Mouse (Mus musculus): ENCODE results near the gene Olfr1420.
"Not testable (repeated sequence)": the region's sequence is repeated elsewhere in the genome, so short reads cannot be mapped to it uniquely, and the experiment has no call there.

The Olfr1420 gene

GRCm38 (mm10) chr19:11886265-11886664 is at the start of gene Olfr1420:
Olfr1420 (plus strand) TSS chr19:11886565.
- no peak for DNase-seq (ENCODE audit: low spot score in 2 of 2)

- DNase-seq (ENCODE audit: low spot score in 2 of 2) = no peak
Measured at GRCm38 (mm10) chr19:11839119-11839518, 47.2 kb upstream of the Olfr1420 start, which contains the start of gene Olfr1417. Olfr1417 (minus strand) TSS chr19:11839219.

GRCm38 (mm10) chr19:11846333-11846732 is 40.0 kb upstream of the Olfr1420 start:
- no peak for DNase-seq (ENCODE audit: low spot score in 2 of 2)

GRCm38 (mm10) chr19:11852652-11853051 is 33.7 kb upstream of the Olfr1420 start:
- DNase-seq (ENCODE audit: low spot score in 2 of 2) = no peak

- DNase-seq (ENCODE audit: low spot score in 2 of 2) = no peak
Measured at GRCm38 (mm10) chr19:11854821-11855220, 31.5 kb upstream of the Olfr1420 start.

- DNase-seq (ENCODE audit: low spot score in 2 of 2) = no peak
Measured at GRCm38 (mm10) chr19:11856506-11856905, 29.9 kb upstream of the Olfr1420 start.

- no peak for DNase-seq (ENCODE audit: low spot score in 2 of 2)
Measured at GRCm38 (mm10) chr19:11860966-11861365, 25.4 kb upstream of the Olfr1420 start, which contains the start of gene Olfr1418. Olfr1418 (minus strand) TSS chr19:11861066.

- no peak for DNase-seq (ENCODE audit: low spot score in 2 of 2)
Measured at GRCm38 (mm10) chr19:11867837-11868236, 18.5 kb upstream of the Olfr1420 start.

- DNase-seq (ENCODE audit: low spot score in 2 of 2) = no peak
Measured at GRCm38 (mm10) chr19:11875006-11875405, 11.4 kb upstream of the Olfr1420 start, which contains the start of gene Olfr1419. Olfr1419 (minus strand) TSS chr19:11875106.

- DNase-seq (ENCODE audit: low spot score in 2 of 2) = not testable (repeated sequence)
Measured at GRCm38 (mm10) chr19:11878404-11878803, 8.0 kb upstream of the Olfr1420 start.

GRCm38 (mm10) chr19:11911021-11911420 is 24.7 kb downstream of the Olfr1420 start:
- DNase-seq (ENCODE audit: low spot score in 2 of 2) = no peak

- DNase-seq (ENCODE audit: low spot score in 2 of 2) = no peak
Measured at GRCm38 (mm10) chr19:11911603-11912002, 25.2 kb downstream of the Olfr1420 start.

- DNase-seq (ENCODE audit: low spot score in 2 of 2) = peak; percentile 94 to 98
Measured at GRCm38 (mm10) chr19:11912037-11912532, 25.7 kb downstream of the Olfr1420 start, which contains the start of gene Patl1. Patl1 (plus strand) TSS chr19:11912399.

GRCm38 (mm10) chr19:11912533-11913121 is 26.3 kb downstream of the Olfr1420 start:
- peak; percentile 37 to 64 for DNase-seq (ENCODE audit: low spot score in 2 of 2)

GRCm38 (mm10) chr19:11915804-11916203 is 29.4 kb downstream of the Olfr1420 start:
- DNase-seq (ENCODE audit: low spot score in 2 of 2) = no peak

GRCm38 (mm10) chr19:11922068-11922467 is 35.7 kb downstream of the Olfr1420 start:
- no peak for DNase-seq (ENCODE audit: low spot score in 2 of 2)

GRCm38 (mm10) chr19:11922515-11922914 is 36.1 kb downstream of the Olfr1420 start:
- DNase-seq (ENCODE audit: low spot score in 2 of 2) = not testable (repeated sequence)

GRCm38 (mm10) chr19:11926380-11926779 is 40.0 kb downstream of the Olfr1420 start:
- no peak for DNase-seq (ENCODE audit: low spot score in 2 of 2)

GRCm38 (mm10) chr19:11928025-11928748 is 41.8 kb downstream of the Olfr1420 start:
- no peak for DNase-seq (ENCODE audit: low spot score in 2 of 2)

GRCm38 (mm10) chr19:11946460-11946859 is 60.1 kb downstream of the Olfr1420 start:
- DNase-seq (ENCODE audit: low spot score in 2 of 2) = not testable (repeated sequence)
